Mouse (Mus musculus): ENCODE data around the gene Nup35.

Nup35 gene

GRCm38 (mm10) chr2:80632336-80633026, 15.4 kb downstream of the Nup35 start:
- no peak for DNase-seq (ENCODE audit: extremely low read depth, low read depth, low spot score)

DNA sequence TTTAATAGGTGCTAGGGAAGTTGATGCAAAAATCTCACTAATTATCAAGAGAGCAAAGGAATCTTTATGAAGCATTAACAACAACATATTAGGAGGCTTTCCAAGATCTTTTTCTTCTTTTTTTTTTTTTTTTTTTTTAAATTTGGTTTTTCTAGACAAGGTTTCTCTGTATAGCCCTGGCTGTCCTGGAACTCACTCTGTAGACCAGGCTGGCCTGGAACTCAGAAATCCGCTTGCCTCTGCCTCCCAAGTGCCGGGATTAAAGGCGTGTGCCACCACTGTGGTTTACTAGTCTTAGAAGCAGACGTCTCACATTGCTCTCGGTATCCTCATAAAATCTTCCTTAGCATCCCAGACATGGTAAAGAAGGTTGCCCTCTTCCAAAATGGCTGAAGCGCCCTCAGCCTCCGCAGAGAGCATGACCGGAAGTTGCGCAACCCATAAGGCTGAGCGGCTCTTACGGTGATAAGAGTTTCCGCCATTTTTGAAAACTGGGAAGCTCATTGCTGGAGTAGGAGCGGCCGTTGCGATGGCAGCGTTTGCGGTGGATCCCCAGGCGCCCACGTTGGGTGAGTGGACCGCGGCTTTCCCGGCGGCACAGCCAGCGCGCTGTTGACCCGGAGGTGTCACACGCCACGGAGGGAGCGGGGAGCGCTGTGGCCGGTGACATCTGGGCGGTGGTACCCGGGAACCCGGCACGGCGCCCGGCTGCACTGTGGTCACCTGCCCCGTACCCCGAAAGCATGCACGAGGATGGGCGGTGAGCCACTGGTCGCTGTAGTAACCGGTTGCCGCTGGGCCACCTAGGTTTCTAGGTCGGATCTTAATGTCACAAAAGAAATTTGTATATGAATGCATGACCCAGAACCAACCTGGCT, 21.6 kb downstream of the Nup35 start:
- DNase-seq (ENCODE audit: extremely low read depth, low read depth, low spot score): peak; percentile 37

DNA sequence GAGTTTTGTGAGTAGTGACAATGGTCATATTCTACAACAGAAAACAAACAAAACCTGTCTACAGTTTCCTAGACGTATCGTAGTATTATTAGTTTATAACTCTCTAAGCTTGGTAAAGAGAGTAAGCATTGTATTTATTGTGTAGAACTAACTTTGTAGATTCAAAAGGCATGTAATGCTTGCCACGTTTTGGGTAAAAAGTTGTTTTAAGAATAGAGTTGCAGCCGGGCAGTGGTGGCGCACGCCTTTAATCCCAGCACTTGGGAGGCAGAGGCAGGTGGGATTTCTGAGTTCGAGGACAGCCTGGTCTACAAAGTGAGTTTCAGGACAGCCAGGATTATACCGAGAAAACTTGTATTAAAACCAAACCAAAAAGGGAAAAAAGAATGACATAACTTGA, 22.4 kb downstream of the Nup35 start:
- no peak for DNase-seq (ENCODE audit: extremely low read depth, low read depth, low spot score)

DNA sequence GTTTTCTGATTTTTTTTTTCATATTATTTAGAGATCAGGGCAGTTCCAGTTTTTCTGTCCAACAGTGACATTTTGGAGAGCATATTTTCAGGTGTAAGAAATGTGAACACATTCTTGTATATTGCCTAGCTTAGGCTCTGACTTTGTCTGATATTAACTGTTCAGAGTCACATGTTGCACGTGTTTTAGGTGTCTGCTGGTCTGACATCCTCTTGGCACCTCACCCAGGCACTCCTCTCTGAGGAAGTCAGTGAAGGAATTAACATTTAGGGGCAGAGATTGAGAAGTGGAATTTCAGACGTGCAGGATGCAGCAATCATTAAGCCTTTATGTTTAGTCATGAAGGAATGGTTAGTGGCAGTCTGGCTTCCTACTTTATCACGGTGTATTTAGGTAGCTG, 22.8 kb downstream of the Nup35 start:
- DNase-seq (ENCODE audit: extremely low read depth, low read depth, low spot score): no peak

- DNase-seq (ENCODE audit: extremely low read depth, low read depth, low spot score): no peak
These were observed 44.4 kb downstream of the Nup35 start for GRCm38 (mm10) chr2:80661414-80661813.

DNA sequence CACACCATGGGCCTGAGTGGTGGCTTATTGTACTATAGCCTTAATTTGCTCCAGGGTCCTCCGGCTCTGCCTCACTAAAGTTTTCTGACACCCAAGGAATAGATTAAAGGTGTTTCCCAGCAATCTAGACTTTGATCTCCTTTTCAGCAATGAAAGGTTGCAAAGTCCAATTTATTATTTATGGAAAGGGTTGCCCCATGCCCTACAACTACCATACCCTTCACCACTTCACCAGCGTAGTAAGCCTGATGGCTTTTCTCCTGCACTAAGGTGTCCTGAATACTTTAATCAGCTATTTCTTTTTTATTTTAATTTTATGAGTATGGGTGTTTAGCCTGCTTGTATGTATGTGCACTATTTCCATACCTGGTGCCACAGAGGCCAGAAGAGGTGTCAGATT, 45.6 kb downstream of the Nup35 start:
- no peak for DNase-seq (ENCODE audit: extremely low read depth, low read depth, low spot score)

GRCm38 (mm10) chr2:80667396-80667964, 50.4 kb downstream of the Nup35 start:
- no peak for DNase-seq (ENCODE audit: extremely low read depth, low read depth, low spot score)

- DNase-seq (ENCODE audit: extremely low read depth, low read depth, low spot score): no peak
These were observed 53.0 kb downstream of the Nup35 start for GRCm38 (mm10) chr2:80669868-80670666.

DNA sequence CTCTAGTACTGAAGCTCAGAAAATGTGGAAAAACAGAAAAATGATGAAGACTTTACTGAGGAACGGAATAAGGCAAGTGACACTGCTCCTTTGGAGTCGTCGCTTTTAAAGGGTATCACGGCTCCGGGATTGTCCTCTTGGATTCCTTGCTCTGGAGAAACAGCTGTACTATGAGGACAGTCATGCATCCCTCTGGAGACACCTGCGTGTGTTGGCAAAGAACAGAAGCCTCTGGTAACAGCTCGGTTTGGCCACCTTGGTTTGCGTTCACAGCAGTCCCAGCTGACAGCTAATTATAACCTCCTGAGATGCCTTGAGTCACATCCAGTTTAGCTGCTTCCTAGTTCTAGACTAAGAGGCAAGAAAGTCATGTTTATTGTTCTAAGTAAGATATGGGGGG, 61.8 kb downstream of the Nup35 start:
- DNase-seq (ENCODE audit: extremely low read depth, low read depth, low spot score): no peak

- no peak for DNase-seq (ENCODE audit: extremely low read depth, low read depth, low spot score)
These were observed 66.7 kb downstream of the Nup35 start for GRCm38 (mm10) chr2:80683727-80684239.

GRCm38 (mm10) chr2:80684396-80685071, 67.5 kb downstream of the Nup35 start:
- no peak for DNase-seq (ENCODE audit: extremely low read depth, low read depth, low spot score)

GRCm38 (mm10) chr2:80688261-80688660, 71.2 kb downstream of the Nup35 start:
- DNase-seq (ENCODE audit: extremely low read depth, low read depth, low spot score): no peak

DNA sequence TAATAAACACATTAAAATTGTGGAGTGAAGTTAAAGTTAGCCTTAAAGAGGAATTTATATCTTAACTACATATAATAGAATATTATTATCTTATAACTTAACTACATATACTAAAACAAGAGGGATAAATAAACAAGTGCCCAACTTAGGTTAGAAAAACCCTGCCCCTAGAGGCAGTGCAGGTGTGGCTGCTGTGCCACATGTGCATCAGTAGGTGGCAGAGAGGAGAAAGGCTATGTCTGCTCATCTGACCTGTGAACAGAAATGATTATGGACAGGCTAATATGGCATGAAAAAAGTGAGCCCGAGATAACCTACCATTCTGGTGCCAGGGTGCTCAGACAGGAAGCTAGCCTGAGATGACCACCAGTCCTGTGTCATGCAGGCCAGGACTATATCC, 90.4 kb downstream of the Nup35 start:
- no peak for DNase-seq (ENCODE audit: extremely low read depth, low read depth, low spot score)
